Mouse (Mus musculus) liver, postnatal 0 days (tissue): ENCODE data around the gene Ipcef1. TPM values are rescaled to one million over a fixed set of nuclear protein-coding genes. Genes with fewer than 3 reads are reported as not detected.

Experiments
- ATAC-seq: fragments of 200-750 bp; cut with Nextera tagmentation; 2 replicates; pipeline ENCODE4 v1.8.0; 2017; ENCODE audit warnings: mild to moderate bottlenecking, moderate library complexity
- DNase-seq: peaks from one replicate; pipeline ENCODE4 v3.0.0-alpha.2; 2016
- H3K27ac ChIP-seq: fragments of 300-500 bp; sonication (generic); 2 replicates; pipeline ENCODE4 v1.5.1; 2014; ENCODE audit warnings: antibody characterized with exemption, moderate library complexity, mild to moderate bottlenecking, low read depth
- H3K27me3 ChIP-seq: fragments of 300-500 bp; sonication (generic); 2 replicates; pipeline ENCODE4 v1.6.1; 2014; ENCODE audit warnings: low read length, control low read depth, mixed read lengths; ENCODE audit not compliant: insufficient read depth
- H3K36me3 ChIP-seq: fragments of 300-500 bp; sonication (generic); replicated peaks from 2 replicates; pipeline ENCODE4 v1.6.1; 2014; ENCODE audit warnings: mild to moderate bottlenecking, control low read depth, low read length, moderate library complexity, mixed read lengths; ENCODE audit not compliant: insufficient read depth
- H3K4me1 ChIP-seq: fragments of 300-500 bp; sonication (generic); 2 replicates; pipeline ENCODE4 v1.6.1; 2014; ENCODE audit warnings: antibody characterized with exemption, mild to moderate bottlenecking, control low read depth; ENCODE audit not compliant: insufficient read depth
- H3K4me2 ChIP-seq: fragments of 300-500 bp; sonication (generic); 2 replicates; pipeline ENCODE4 v1.6.1; 2014; ENCODE audit warnings: low read depth, mild to moderate bottlenecking, low read length, moderate library complexity, mixed read lengths
- H3K4me3 ChIP-seq: fragments of 300-500 bp; sonication (generic); 2 replicates; pipeline ENCODE4 v1.5.1; 2014; ENCODE audit warnings: low read depth, low read length
- H3K9ac ChIP-seq: fragments of 300-500 bp; sonication (generic); replicated peaks from 2 replicates; pipeline ENCODE4 v1.6.1; 2014; ENCODE audit warnings: mild to moderate bottlenecking, moderate library complexity
- H3K9me3 ChIP-seq: fragments of 300-500 bp; sonication (generic); 2 replicates; pipeline ENCODE4 v1.6.1; 2016; ENCODE audit warnings: mild to moderate bottlenecking, control low read depth, low read length, mixed read lengths
- CTCF ChIP-seq: sonication (generic); IDR thresholded peaks from 2 replicates; pipeline ENCODE4 v1.5.1; 2016; ENCODE audit warnings: antibody characterized with exemption, low read depth
- EP300 ChIP-seq: IDR thresholded peaks from 2 replicates; pipeline ENCODE4 v1.6.1; 2016; ENCODE audit warnings: antibody characterized with exemption, low read depth, mild to moderate bottlenecking
- whole genome bisulfite sequencing: fragments of 180-500 bp; shearing (Covaris S2); extraction: QIAGEN DNeasy Blood & Tissue Kit; methylation state at CpG from one replicate; pipeline ENCODE4 v1.1.7; 2014; ENCODE audit not compliant: insufficient replicate concordance; 5-methylcytosine and 5-hydroxymethylcytosine counted together
- polyA plus RNA-seq: library from polyadenylated mRNA; unstranded; fragments of >200 nt; fragmentation: Nextera tagmentation; extraction: Ambion mirVana; gene quantifications from 2 replicates; pipeline ENCODE4 v1.2.1, GENCODE M21; 2015

The Ipcef1 gene
- polyA plus RNA-seq, 1 experiment from 2014 or later = 1.1 TPM

DNA sequence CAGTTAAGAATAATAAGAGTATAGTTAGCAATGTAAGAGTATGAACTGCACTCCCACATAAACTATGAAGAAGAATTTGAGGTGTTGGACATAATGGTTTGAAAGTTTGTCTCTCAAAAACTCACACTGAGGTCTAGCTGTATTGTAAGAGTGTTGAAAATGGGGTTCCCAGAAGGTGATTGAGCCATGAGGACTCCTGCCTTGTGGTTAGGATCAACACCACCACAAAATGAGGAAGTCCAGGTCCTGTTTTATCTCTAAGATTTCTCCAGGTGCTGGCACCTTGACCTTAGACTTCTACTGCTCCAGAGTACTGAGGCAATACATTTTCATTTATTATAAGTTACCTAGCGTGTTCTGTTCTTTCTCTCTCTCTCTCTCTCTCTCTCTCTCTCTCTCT, 178.4 kb downstream of the Ipcef1 start:
- no peak overlapping the region for H3K4me2 ChIP-seq
- no peak overlapping the region for H3K27ac ChIP-seq
- H3K9me3 ChIP-seq = no peaks in the 10 kb centered on the region
- 52% methylated on average over 1 of the region's 1 CpGs for WGBS
- H3K4me1 ChIP-seq = no peaks in the 10 kb centered on the region
- no peaks in the 10 kb centered on the region for H3K27me3 ChIP-seq
- no peak for ATAC-seq
- no peak for TF ChIP-seq EP300
- TF ChIP-seq CTCF = no peak
- H3K9ac ChIP-seq = no peak overlapping the region
- H3K4me3 ChIP-seq = no peak overlapping the region
- no peak for DNase-seq
- no peaks in the 10 kb centered on the region for H3K36me3 ChIP-seq

GRCm38 (mm10) chr10:6871418-6872072, 180.7 kb downstream of the Ipcef1 start:
- TF ChIP-seq CTCF = no peak
- TF ChIP-seq EP300 = no peak
- no peak overlapping the region for H3K27ac ChIP-seq
- H3K9me3 ChIP-seq = no peaks in the 10 kb centered on the region
- no peak overlapping the region for H3K4me2 ChIP-seq
- WGBS = 74% methylated on average over 7 of the region's 7 CpGs
- no peaks in the 10 kb centered on the region for H3K4me1 ChIP-seq
- no peak for ATAC-seq
- no peaks in the 10 kb centered on the region for H3K27me3 ChIP-seq
- no peak for DNase-seq
- no peak overlapping the region for H3K9ac ChIP-seq
- H3K36me3 ChIP-seq = no peaks in the 10 kb centered on the region
- H3K4me3 ChIP-seq = no peak overlapping the region

DNA sequence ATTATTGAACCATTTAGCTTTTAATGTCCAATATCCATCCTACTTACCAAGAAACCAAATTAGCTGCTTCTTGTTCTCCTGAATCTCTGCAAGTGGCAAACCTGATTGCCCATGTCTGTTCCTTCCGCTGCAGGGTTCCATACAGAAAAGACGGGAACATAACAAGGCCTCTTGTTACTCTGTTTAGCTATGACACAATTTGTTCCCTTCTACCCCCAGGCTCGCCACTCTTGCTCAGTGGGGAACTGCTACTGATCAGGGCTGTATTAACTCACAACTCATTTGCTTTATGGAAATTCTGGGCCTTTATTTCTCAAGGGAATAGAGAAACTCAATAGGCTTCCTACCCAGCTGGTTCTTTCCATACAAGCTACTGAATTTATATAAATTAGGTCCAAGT, 196.5 kb downstream of the Ipcef1 start:
- Histone ChIP-seq H3K36me3 (no peaks in the 10 kb centered on the region), H3K4me1 (no peaks in the 10 kb centered on the region), H3K4me2 (no peak overlapping the region), H3K4me3 (no peak overlapping the region), H3K9me3 (no peaks in the 10 kb centered on the region), H3K9ac (no peak overlapping the region), H3K27me3 (no peaks in the 10 kb centered on the region), H3K27ac (no peak overlapping the region)
- TF ChIP-seq EP300 = no peak
- no peak for TF ChIP-seq CTCF
- ATAC-seq (no peak), DNase-seq (no peak)
- WGBS = 75% methylated on average over 3 of the region's 3 CpGs

- no peak overlapping the region for H3K9ac ChIP-seq
- ATAC-seq = no peak
- H3K27me3 ChIP-seq = no peaks in the 10 kb centered on the region
- H3K4me1 ChIP-seq = no peaks in the 10 kb centered on the region
- TF ChIP-seq CTCF (no peak), EP300 (no peak)
- no peaks in the 10 kb centered on the region for H3K36me3 ChIP-seq
- H3K4me2 ChIP-seq = no peak overlapping the region
- H3K9me3 ChIP-seq = no peaks in the 10 kb centered on the region
- WGBS = 72% methylated on average over 2 of the region's 2 CpGs
- H3K4me3 ChIP-seq = no peak overlapping the region
- H3K27ac ChIP-seq = no peak overlapping the region
- DNase-seq = no peak
Measured at GRCm38 (mm10) chr10:6848834-6849233, 203.4 kb downstream of the Ipcef1 start.

DNA sequence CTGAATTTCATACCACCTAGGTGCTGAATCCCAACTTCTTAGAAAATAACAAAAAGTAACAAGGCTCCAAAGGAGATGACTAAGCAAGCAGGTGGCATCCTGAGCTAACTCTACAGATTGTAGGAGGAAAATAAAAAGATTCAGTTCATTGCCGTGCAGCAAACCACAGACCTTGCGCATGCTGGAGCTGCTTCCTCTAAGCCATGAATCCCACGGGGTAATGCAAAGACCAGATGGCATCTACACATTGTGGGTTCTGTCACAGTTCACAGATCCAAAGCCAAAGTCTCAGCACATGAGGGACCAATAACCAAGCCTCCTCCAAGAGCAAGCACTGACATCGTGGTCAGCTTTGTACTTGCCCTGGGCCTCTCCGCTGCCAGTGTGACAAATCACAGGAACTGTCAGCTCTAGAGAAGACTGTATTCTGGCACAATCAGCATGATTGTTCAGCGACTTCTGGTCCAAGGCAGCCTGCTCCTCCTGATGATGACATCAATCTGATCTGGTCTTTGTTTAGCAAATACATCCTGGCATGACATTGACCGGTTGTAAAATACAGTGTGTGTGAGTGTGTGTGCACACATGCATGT, 204.0 kb downstream of the Ipcef1 start:
- Histone ChIP-seq H3K4me2 (no peak overlapping the region), H3K4me3 (no peak overlapping the region), H3K27ac (no peak overlapping the region), H3K9ac (no peak overlapping the region), H3K36me3 (no peaks in the 10 kb centered on the region), H3K27me3 (no peaks in the 10 kb centered on the region), H3K4me1 (no peaks in the 10 kb centered on the region), H3K9me3 (no peaks in the 10 kb centered on the region)
- ATAC-seq (no peak), DNase-seq (peak; percentile 12)
- 57% methylated on average over 7 of the region's 7 CpGs for WGBS
- no peak for TF ChIP-seq EP300
- TF ChIP-seq CTCF = no peak

- no peaks in the 10 kb centered on the region for H3K36me3 ChIP-seq
- H3K9me3 ChIP-seq = no peaks in the 10 kb centered on the region
- no peak for ATAC-seq
- H3K27ac ChIP-seq = no peak overlapping the region
- H3K4me1 ChIP-seq = no peaks in the 10 kb centered on the region
- DNase-seq = no peak
- no peak overlapping the region for H3K9ac ChIP-seq
- 56% methylated on average over 1 of the region's 1 CpGs for WGBS
- H3K27me3 ChIP-seq = no peaks in the 10 kb centered on the region
- no peak for TF ChIP-seq CTCF
- TF ChIP-seq EP300 = no peak
- H3K4me3 ChIP-seq = no peak overlapping the region
- no peak overlapping the region for H3K4me2 ChIP-seq
Measured at GRCm38 (mm10) chr10:6846283-6846682, 206.0 kb downstream of the Ipcef1 start.
